Mouse (Mus musculus) kidney, embryonic 14.5 days (tissue): Measurements from ENCODE around the gene Tada1. TPM values are rescaled to one million over a fixed set of nuclear protein-coding genes. Genes with fewer than 3 reads are reported as not detected.

ENCODE experiments used
- ATAC-seq: fragments of 200-750 bp; cut with Nextera tagmentation; 2 replicates; pipeline ENCODE4 v1.8.0; 2017; ENCODE audit warnings: moderate number of reproducible peaks, mild to moderate bottlenecking, moderate TSS enrichment, moderate library complexity; ENCODE audit not compliant: low FRiP score, low TSS enrichment
- H3K27ac ChIP-seq: fragments of 300-500 bp; sonication (generic); 2 replicates; pipeline ENCODE4 v1.5.1; 2014; ENCODE audit warnings: low read depth, mild to moderate bottlenecking, low read length, moderate library complexity, mixed read lengths
- H3K27me3 ChIP-seq: fragments of 300-500 bp; sonication (generic); 2 replicates; pipeline ENCODE4 v1.6.1; 2014; ENCODE audit warnings: mild to moderate bottlenecking, low read length; ENCODE audit not compliant: control insufficient read depth, insufficient read depth
- H3K36me3 ChIP-seq: fragments of 300-500 bp; sonication (generic); 2 replicates; pipeline ENCODE4 v1.6.1; 2014; ENCODE audit warnings: low read length, mixed read lengths; ENCODE audit not compliant: control insufficient read depth, insufficient read depth
- H3K4me1 ChIP-seq: fragments of 300-500 bp; sonication (generic); 2 replicates; pipeline ENCODE4 v1.6.1; 2014; ENCODE audit warnings: low read length, mixed read lengths; ENCODE audit not compliant: control insufficient read depth, insufficient read depth
- H3K4me2 ChIP-seq: fragments of 300-500 bp; sonication (generic); replicated peaks from 2 replicates; pipeline ENCODE4 v1.6.1; 2014; ENCODE audit warnings: low read depth, mild to moderate bottlenecking, low read length
- H3K4me3 ChIP-seq: fragments of 300-500 bp; sonication (generic); 2 replicates; pipeline ENCODE4 v1.5.1; 2014; ENCODE audit warnings: mild to moderate bottlenecking, low read length
- H3K9ac ChIP-seq: fragments of 300-500 bp; sonication (generic); 2 replicates; pipeline ENCODE4 v1.6.1; 2014; ENCODE audit warnings: low read depth, mild to moderate bottlenecking, low read length, moderate library complexity
- H3K9me3 ChIP-seq: fragments of 300-500 bp; sonication (generic); 2 replicates; pipeline ENCODE4 v1.6.1; 2016; ENCODE audit warnings: low read length; ENCODE audit not compliant: control insufficient read depth
- WGBS: fragments of 180-500 bp; shearing (Covaris S2); extraction: QIAGEN DNeasy Blood & Tissue Kit; methylation state at CpG from one replicate; pipeline ENCODE4 v1.1.7; 2014; 5-methylcytosine and 5-hydroxymethylcytosine counted together
- polyA plus RNA-seq: library from polyadenylated mRNA; unstranded; fragments of >200 nt; fragmentation: Nextera tagmentation; extraction: Ambion mirVana; gene quantifications from 2 replicates; pipeline ENCODE4 v1.2.1, GENCODE M21; 2014

The Tada1 gene
- 60.7 and 62.9 TPM in 2 replicates for polyA plus RNA-seq

DNA sequence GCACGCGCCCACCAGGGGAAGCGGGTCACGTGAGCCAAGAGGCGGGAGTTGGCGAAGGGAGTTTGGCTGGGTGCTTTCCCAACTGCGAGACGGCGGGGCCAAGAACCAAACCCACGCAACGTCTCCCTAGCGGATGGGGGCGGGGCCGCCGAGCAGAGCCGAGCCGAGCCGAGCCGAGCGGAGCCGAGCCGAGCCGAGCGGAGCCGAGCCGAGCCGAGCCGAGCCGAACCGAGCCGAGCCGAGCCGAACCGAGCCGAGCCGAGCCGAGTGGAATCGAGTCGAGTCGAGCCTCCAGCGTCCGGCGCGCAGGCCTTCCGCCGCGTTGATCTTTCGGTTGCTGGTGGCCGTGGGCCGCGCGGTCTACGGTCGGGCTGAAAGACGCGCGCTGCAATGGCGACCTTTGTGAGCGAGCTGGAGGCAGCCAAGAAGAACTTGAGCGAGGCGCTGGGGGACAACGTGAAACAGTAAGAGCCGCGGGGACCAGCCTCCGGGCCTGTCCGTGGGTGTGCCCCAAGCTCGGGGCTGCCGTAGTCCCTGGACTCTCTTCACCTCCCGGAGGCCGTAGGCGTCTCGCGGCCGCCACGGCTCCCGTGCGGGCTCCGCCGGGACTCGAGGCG lies at the start of gene Tada1:
Gene Tada1 (plus strand): TSS at position 85 of the 617 bp plus-strand sequence.
- Histone ChIP-seq H3K4me2 (peak within 1 kb of the TSS; percentile 71), H3K27me3 (no peaks in the 10 kb centered on the region), H3K36me3 (peaks cover 18% of the 10 kb centered on the region), H3K9ac (peak within 1 kb of the TSS; percentile 98), H3K4me3 (peak within 1 kb of the TSS; percentile 98), H3K4me1 (peaks cover 15% of the 10 kb centered on the region), H3K9me3 (0 out of 2 replicates have a peak, but pooled peaks cover 3% of the 10 kb centered on the region), H3K27ac (peak within 1 kb of the TSS; percentile 89)
- peak; percentile 95 for ATAC-seq
- WGBS = under 1% methylated on average over 68 of the region's 81 CpGs

DNA sequence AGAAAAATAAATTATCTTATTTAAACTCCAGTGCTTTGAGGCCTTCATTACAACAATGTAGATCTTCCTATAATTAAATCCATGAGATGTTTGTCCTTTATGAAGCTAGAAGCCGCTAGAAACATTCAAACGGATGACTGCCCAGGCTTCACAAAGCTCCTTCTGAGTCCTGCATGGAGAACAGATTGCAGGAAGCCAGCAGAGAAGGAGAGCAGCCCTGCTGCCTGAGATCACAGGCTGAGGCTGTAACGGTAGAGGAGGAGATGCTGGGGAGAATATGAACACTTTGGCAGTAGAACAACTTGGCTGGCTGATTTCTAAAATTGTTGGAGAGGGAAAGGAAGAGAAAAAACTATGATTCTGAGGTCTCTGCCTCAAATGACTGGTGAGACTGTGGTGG lies 48.1 kb upstream of the Tada1 start:
- no peak overlapping the region for H3K4me3 ChIP-seq
- H3K27ac ChIP-seq = no peak overlapping the region
- 57% methylated on average over 3 of the region's 3 CpGs for WGBS
- H3K4me2 ChIP-seq = no peak overlapping the region
- H3K9ac ChIP-seq = no peak overlapping the region
- H3K27me3 ChIP-seq = no peaks in the 10 kb centered on the region
- no peaks in the 10 kb centered on the region for H3K9me3 ChIP-seq
- no peak for ATAC-seq
- no peaks in the 10 kb centered on the region for H3K36me3 ChIP-seq
- no peaks in the 10 kb centered on the region for H3K4me1 ChIP-seq

DNA sequence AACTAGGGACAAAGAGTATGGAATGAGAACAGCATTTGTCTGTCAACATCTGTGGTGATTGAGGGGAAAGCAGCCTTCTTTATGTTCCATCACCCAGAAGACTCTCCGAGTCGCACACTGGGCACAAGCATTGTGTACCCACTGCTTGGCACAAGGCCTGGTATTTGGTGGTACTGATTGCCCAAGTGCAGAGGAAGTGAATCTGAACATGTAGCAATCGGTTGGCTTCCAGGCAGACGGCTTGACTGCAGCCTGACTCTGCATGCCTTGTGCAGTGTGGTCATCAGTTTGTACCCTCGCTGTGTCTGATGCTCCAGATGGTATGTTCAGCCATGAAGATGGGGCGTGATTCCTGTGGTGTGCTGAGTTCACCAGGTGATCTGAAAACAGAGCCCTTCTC lies 39.8 kb upstream of the Tada1 start:
- Histone ChIP-seq H3K36me3 (no peaks in the 10 kb centered on the region), H3K4me1 (no peaks in the 10 kb centered on the region), H3K4me2 (no peak overlapping the region), H3K27ac (no peak overlapping the region), H3K27me3 (no peaks in the 10 kb centered on the region), H3K9ac (no peak overlapping the region), H3K9me3 (no peaks in the 10 kb centered on the region), H3K4me3 (no peak overlapping the region)
- no peak for ATAC-seq
- 91% methylated on average over 6 of the region's 6 CpGs for WGBS

DNA sequence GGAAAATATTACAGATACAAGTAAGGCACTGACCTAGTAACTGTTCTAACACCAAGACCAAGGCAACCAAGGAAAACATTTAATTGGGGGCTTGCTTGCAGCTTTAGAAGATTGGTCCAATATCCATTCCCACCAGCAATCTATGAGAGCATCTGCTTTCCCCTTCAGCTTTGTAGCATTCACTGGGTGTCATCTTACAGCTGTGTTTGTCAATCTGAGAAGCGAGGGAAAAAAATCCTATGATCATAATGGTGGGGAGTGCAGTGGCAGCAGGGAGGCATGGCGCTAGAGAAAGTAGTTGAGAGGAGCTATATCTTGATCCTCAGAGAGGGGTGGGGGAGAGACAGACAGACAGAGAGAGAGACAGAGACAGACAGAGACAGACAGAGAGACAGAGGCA lies 36.8 kb upstream of the Tada1 start:
- no peaks in the 10 kb centered on the region for H3K36me3 ChIP-seq
- H3K4me2 ChIP-seq = no peak overlapping the region
- ATAC-seq = no peak
- H3K4me3 ChIP-seq = no peak overlapping the region
- H3K27me3 ChIP-seq = no peaks in the 10 kb centered on the region
- H3K9ac ChIP-seq = no peak overlapping the region
- H3K9me3 ChIP-seq = no peaks in the 10 kb centered on the region
- H3K4me1 ChIP-seq = no peaks in the 10 kb centered on the region
- WGBS = 59% methylated on average over 2 of the region's 2 CpGs
- no peak overlapping the region for H3K27ac ChIP-seq

DNA sequence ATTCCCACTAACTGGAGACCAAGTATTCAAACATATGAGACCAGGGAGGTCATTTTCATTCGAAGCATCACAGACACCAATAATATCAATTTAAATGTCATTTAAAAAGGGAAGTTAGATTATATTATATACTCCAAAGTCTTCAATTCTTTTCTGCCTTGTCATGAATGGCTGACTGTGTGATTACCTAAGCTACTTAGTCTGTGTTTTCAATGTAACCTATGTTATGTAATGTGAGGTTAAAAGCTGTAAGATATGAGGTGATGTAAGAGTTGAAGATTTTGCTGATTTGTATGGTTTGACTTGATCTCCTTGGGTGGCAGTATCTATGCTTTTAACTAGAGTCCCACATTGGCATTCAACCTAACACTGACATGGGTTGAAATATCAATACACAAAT lies 36.4 kb upstream of the Tada1 start:
- Histone ChIP-seq H3K4me3 (no peak overlapping the region), H3K9me3 (no peaks in the 10 kb centered on the region), H3K4me2 (no peak overlapping the region), H3K36me3 (no peaks in the 10 kb centered on the region), H3K9ac (no peak overlapping the region), H3K27ac (no peak overlapping the region), H3K27me3 (no peaks in the 10 kb centered on the region), H3K4me1 (no peaks in the 10 kb centered on the region)
- ATAC-seq = no peak
- 89% methylated on average over 1 of the region's 1 CpGs for WGBS

GRCm38 (mm10) chr1:166343586-166343985 lies 35.3 kb upstream of the Tada1 start:
- no peaks in the 10 kb centered on the region for H3K27me3 ChIP-seq
- no peak overlapping the region for H3K4me3 ChIP-seq

GRCm38 (mm10) chr1:166344300-166345077 lies 34.4 kb upstream of the Tada1 start:
- Histone ChIP-seq H3K4me3 (no peak overlapping the region), H3K27me3 (no peaks in the 10 kb centered on the region), H3K27ac (no peak overlapping the region), H3K4me1 (no peaks in the 10 kb centered on the region), H3K36me3 (no peaks in the 10 kb centered on the region), H3K4me2 (no peak overlapping the region), H3K9ac (no peak overlapping the region), H3K9me3 (no peaks in the 10 kb centered on the region)
- no peak for ATAC-seq
- 76% methylated on average over 8 of the region's 8 CpGs for WGBS

More at GRCm38 (mm10) chr1:166343586-166343985, 35.3 kb upstream of the Tada1 start:
- ATAC-seq = no peak
- Histone ChIP-seq H3K9ac (no peak overlapping the region), H3K4me1 (no peaks in the 10 kb centered on the region), H3K36me3 (no peaks in the 10 kb centered on the region), H3K9me3 (no peaks in the 10 kb centered on the region), H3K27ac (no peak overlapping the region), H3K4me2 (no peak overlapping the region)
- 69% methylated on average over 5 of the region's 5 CpGs for WGBS

- Histone ChIP-seq H3K4me3 (no peak overlapping the region), H3K27me3 (no peaks in the 10 kb centered on the region), H3K4me2 (no peak overlapping the region), H3K4me1 (no peaks in the 10 kb centered on the region), H3K27ac (no peak overlapping the region), H3K9me3 (no peaks in the 10 kb centered on the region), H3K9ac (no peak overlapping the region), H3K36me3 (no peaks in the 10 kb centered on the region)
- 88% methylated on average over 6 of the region's 6 CpGs for WGBS
- ATAC-seq = no peak
These were observed 33.3 kb upstream of the Tada1 start for GRCm38 (mm10) chr1:166345602-166346001.

DNA sequence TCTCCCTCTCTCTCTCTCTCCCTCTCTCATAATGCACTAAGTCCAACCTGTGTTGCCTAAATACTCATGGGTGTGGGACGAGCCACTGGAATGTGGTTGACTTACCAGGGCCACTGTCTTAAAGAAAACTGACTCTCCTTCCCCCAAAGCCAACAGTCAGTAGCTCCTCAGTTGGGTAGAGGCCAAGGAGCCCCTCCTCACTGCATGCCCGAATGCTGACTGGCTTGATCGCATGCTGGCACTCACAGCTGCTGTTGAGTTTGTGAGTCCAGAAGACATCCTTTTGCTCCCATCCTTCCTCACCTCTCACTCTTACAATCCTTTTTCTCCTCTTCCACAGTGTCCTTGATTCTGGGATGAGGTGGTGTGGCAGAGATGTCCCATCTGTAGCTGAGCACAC lies 32.0 kb upstream of the Tada1 start:
- 78% methylated on average over 3 of the region's 3 CpGs for WGBS
- Histone ChIP-seq H3K36me3 (no peaks in the 10 kb centered on the region), H3K27me3 (no peaks in the 10 kb centered on the region), H3K27ac (no peak overlapping the region), H3K9ac (no peak overlapping the region), H3K4me1 (no peaks in the 10 kb centered on the region), H3K4me2 (no peak overlapping the region), H3K4me3 (no peak overlapping the region), H3K9me3 (no peaks in the 10 kb centered on the region)
- no peak for ATAC-seq
